Mouse (Mus musculus) embryo, embryonic 10 days (tissue): Measurements from ENCODE around the gene Erbin.

Experiments
- DNase-seq: peaks from one replicate; pipeline ENCODE4 v3.0.0-alpha.2; 2015; ENCODE audit warnings: low spot score

The Erbin gene

DNA sequence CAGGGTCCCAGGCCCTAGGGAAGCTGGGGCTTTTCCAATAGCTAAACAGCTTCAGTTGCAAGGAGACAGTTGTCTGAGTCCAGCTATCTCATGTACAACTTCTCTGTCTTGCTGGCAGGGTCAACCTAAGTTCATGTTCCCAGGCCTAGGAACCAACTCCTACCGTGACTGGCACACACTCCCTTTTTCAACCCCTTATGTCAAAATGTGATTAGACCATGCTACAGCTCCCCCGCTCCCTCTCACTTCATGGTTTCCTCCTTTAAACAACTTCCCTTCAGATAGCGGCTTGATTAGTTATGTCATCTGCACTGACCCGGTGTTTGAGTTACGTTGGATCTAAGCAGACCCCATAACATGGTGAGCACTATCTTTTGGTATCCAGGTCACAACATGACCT, 112.8 kb downstream of the Erbin start:
- no peak for DNase-seq

DNA sequence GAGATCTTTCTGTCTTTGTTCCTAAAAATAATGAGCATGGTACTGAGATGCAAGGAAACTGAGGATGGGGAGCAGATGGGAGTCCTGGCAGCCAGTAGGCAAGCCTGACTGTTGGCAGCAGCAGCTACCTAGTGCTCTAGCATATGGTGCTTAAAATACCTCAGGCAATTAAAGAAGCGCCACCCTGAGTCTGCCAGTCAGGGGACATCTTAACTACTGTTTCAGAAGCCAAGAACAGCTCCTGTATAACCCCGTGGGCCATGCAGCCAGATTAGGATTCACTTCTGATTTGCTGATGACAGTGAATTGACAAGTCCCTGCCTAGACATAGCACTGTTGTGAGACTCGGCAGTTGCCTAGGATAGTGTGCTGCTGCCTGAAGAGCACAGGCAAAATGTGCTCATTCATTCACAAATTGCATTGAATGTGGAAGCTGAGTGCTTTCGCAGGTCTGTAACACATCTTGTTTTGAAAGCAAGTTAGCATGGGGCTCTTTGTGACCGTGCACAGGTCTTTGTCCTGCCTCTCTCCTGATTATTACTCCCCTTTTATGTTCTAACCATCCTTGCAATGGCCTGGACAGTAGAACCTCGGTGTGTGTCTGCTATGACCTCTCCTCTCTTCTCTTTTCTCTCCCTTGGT, 114.0 kb downstream of the Erbin start:
- DNase-seq, result no peak

DNA sequence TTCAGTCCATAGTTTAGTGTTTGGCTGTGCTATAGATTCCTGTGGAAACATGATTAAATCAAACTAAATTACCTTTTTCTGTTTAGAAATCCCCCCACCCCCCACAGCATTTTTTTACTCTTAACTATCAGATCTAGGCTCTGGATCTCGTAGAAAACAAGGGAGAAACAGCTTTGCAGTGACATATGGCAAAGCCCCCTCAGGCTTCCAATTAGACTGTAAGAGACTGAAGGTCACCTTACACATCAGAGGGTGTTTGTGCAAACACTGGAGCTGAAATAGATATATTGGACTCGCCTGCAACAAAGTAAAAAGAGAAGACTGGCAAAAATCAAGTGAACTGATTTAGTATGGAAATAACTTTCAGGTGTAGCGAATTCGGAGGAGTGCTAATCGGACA, 116.6 kb downstream of the Erbin start:
- DNase-seq, result no peak

DNA sequence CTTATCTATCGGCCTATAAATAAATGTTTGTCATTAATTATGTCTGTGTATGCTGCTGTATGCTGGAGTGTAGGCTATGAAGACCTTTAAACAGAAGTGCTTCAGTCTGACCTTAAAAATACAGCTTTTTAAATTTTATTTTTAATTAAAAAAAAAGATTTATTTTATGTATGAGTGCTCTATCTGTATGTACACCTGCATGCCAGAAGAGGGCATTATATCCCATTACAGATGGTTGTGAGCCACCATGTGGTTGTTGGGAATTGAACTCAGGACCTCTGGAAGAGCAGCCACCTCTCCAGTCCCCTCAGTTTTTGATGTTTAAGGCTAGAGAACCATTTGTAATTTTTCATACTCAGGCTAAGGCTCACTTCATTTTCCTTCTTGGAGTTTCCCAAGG, 119.3 kb downstream of the Erbin start:
- DNase-seq, result no peak

DNA sequence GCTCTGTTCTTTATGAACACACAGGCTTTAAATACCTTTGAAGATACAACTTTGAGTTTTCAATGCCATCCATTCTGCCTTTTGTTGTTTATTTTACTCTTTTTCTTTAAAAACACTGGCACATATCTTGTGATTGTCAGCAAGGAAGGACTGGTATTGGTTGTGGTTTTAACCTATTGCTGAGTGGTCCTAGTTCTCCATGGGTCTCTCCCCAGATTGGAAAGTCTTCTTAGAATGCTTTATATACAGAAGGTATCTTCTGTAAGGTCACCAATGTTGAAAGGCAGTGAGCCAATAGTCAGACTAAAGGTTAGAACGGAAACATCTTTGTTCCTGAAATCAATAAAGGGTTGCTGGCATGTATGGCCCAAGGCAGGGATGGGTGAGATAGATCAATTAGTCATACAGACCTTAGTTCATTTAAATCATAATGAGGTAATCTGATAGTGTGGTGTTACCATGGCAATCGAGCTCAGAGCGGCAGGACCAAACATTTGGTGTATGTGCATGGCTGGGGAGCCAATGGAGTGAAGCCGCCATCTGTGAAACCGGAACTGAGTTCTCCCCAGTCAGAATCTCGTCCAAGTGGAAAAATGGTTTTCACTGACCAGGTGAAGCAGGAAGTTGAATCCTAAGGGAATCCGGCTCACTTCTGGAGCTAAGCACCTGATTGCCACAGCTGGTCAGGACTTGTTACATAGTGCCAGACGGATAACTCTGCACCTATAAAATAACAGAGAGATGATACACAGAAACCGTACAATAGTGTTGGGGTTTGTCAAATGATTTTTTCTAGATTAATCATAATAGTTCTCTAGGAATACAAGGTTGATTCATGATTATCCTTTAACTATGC, 125.4 kb downstream of the Erbin start:
- DNase-seq, result peak; percentile 29

DNA sequence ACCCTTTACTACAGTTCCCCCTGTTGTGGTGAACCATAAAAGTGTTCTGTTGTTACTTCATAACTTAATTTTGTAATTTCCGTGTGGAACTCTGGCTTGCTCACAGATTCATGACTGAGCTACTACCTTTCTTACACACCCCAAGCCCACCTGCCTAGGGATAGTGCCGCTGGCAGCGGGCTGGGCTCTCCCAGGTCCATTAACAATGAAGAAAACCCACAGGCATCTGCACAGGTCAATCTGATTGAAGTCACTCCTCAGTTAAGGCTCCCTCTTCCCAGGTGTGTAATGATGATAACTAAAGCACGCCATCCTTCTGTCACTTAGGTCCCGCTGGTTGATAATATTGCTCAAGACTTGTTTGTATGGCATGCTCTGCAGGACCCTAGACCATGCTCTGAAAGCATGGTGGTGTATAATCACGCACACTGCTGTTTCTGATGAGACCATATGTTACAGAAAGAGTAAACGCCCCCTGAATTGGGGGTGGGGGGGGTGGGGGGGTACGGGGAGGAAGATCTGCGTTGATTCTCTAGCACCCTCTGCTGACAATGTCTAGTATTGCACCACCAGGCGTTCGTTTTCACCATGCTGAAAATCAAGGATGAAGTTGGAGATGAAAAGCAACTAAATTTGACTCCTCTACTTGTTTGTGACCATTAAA, 140.3 kb downstream of the Erbin start:
- peak; percentile 50 for DNase-seq

DNA sequence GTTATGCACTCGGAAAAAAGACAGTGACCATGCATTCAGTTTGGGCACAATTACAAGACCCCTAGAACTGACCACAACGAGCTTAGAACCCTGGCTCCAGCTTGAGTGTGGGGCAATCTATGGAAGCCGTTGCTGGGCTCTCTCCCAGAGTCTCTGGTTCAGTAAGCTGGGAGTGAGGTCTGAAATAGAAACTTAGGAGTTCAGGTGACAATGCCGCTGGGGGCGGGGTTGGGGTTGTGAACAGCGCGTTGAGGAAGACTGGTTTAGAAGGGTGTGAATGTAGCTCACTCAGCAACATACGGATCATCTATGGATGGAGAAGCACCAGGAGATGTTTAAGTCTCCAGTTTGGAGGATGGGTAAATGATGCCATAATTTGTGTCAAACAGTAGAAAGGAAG, 143.2 kb downstream of the Erbin start:
- no peak for DNase-seq

DNA sequence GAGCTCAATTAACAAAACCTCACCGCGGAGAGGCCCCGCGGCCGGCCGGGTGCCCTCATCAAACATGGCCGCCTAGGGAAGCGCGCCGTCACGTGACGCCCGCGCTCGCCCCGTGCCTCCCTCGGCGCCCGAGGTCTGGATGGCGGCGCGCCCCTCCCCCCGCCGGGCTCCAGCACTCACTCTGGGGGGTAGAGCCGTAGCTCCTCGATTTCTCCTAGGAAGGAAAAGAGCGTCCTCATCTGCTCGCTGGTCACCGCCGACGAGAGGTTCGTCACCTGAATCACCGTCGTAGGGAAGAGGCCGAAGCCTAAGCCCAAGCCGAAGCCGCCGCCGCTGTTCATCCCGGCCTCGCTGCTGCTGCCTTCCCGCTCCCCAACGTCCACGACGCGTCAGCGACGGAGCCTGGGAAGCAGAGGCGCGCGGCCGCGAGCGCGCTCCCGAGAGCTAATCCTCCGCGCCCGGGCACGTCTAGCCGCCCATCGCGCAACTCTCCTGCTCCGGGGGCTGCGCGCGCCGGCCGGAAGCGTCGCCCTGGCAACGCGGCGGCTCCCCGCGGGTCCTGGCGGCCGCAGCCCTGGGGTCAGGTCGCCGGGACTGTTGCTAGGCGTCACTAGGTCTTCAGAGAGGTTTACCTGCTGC, 146.1 kb downstream of the Erbin start, which contains the start of gene Srek1:
TSS of gene Srek1 (minus strand) at position 490 of the 639 bp plus-strand sequence.
- DNase-seq, result peak; percentile 96

DNA sequence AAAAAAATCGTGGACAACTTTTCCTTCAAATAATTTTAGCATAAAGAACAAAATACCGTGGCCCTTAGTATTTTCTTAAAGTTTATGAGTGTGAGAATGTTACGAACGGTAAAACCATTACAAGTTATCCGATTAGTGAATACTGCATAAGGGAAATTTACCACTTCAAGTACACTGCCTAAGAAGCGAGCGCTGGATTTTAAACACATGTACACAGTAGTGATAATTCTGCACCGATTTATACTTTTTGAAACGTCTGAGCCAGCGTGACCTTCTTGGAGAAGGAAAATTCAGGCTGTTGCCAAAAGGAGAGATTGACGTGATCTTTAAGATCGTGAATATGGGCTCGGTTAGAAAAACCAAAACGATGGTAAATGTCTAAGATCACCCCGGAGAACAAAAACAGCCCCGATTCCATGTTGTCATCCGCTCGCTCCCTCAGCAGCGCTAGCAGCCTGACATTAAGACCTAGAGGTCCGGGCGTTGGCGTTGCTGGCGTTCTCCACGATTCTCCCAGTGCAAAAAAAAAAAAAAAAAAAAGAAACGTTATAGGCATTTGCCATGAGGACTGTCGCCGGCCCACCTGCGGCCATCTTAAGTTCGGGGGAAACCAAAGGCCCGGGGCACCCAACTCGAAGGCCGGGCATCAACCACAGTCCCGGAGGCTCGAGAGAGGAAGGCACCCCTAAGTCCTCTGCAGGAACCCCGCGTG, 146.8 kb downstream of the Erbin start:
- peak; percentile 71 for DNase-seq

DNA sequence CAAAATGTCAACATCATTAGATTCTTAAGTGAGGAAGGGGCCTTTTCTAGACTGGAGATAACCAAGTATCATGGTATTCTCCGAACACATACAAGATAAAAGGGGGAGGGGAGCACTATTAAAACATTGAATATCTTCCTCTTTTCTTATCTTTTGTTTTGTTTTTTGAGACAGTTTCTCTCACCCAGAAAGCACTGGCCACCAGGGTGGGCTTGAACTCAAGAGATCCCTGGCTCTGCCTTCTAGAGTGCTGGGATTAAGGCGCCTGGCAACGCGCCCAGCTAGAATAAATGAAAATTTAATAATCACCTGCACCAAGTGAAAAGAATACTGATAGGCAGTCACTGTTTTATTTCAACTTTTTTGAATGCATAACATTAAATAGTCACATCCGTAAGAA, 147.4 kb downstream of the Erbin start:
- DNase-seq, result no peak

DNA sequence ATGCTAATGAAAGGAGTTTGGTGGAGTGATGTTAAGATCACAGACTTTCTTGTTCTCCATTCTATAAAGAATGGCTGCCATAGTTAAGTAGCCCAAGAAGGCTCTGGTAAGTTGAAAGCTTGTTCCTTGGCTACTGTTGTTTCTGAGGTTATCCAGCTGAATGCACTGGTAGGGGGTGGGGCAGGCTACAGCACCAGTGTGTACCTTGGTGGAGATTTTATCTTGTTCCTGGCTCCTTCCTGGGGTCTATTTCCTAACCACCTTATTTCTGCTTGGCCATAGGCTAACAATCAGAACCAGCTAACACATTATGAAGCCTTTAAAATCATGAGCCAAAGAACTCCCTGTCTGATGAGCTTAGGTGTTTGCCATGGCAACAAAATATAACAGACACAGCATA, 149.5 kb downstream of the Erbin start:
- DNase-seq, result no peak
